Mouse (Mus musculus): Measurements from ENCODE around the gene Disp2.

The Disp2 gene

DNA sequence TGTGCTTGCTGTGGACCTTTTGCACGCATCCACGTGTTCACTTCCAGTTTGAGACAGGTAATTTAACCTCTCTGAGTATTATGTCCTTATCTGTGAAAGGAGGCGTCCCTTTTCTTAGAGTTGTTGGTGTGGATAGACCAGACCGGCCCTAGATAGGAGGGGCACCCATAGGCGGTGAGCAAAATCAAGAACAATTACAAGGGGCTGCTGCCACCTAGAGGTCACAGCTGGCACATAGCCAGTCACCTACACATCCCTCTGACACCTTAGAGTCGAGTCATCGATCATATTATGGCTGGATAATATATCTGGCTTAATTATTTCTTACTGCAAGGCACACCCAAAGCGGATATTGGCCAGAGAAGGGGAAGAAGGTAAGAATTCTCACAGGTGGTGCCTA is 19.7 kb upstream of the Disp2 start:
- peak; percentile 76 for DNase-seq (ENCODE audit: low spot score)

DNA sequence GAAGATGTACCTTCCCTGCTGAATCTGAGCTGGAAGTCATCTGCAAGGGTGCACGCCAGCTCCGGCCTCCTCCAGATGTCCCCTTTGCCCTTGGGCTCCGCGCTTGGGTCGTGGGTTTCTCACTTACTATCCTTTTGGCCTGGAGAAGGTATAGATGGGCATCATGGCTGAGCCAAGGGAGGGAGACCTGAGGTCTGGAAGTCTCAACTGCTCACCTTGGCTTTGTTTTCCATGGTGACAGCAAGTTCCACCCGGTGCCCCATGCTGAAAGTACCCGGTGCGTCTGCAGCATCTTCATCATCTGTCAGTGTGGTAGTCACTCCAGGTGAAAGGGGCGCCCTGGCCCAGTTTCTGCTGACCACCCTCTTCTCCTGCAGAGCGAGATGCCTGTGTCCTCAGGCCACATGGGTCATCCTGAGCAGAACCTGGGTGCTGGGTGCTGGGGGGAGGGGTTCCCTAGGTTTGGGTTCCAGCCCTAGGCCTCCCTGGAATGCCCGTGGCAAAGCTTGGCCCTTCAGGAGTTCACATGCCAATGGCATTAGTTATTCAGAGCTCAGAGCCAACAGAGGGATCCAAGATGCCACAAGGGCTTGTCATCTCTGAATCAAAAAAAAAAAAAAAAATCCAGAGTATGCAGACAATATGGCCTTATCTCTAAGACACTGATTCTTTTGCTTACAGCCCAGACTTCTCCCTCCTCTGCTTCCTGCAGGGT is 19.1 kb upstream of the Disp2 start:
- DNase-seq (ENCODE audit: low spot score) = no peak

DNA sequence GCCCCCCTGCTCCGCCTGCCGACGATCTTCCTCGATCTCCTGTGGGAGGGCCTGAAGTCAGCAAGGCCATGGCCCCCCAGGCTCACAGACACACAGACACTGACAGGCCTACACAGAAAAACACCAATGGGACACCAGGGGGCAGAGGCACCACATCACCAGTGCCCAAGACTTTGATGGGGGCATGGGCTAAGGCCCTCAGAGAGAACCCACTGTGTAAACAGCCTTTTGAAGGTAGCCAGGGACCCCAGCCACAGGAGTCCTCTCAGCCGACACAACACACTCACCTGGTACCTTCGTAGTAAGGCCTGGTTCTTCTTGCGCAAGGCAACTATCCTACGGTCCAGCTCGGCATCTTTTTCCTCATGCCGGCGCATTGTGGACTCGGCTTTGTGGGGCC is 18.2 kb upstream of the Disp2 start:
- no peak for DNase-seq (ENCODE audit: low spot score)

DNA sequence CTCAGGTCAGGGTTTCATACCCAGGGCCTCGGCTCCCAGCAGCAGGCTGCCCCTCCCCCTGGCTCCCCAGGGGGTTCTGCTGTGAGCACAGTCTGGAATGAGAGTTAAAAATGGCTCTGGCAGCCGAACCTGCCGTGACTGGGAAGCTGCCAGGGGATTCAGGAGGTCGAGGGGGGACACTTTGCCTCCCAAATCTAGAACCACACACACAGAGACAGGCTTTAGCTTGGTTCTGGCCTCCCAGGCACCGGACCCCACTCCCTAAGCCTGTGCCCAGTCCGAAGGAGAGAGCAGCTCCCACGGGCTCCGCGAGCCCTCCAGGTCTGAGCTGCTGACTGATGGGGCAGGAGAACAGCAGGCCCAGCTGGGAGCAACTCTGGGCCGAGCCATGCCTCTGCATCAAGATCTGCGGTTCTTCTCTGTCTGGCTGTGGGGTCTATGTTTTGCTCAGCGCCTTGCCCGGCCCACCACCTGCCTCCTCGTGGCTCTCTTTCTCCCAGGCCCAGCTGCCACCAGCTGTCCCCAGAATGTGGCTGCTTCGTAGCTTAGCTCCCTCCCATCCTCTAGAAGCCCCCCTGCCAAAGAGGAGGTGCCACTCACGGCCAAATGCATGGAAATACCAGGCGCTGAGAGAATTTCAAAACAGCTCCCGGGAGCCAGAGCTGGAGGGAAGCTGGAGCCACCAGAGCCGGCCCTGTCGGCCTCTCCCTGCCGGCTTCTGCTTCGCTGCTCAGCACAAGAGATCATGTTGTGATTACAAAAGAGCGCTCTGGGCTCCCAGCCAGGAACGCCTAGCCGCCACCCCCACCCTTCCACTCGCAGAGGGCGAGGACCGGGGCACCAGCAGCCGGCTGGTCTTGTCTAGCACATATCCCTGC is 17.4 kb upstream of the Disp2 start, which contains the start of gene Ccdc9b:
Gene Ccdc9b (minus strand): TSS at position 756 of the 878 bp plus-strand sequence.
- peak; percentile 96 for DNase-seq (ENCODE audit: low spot score)

DNA sequence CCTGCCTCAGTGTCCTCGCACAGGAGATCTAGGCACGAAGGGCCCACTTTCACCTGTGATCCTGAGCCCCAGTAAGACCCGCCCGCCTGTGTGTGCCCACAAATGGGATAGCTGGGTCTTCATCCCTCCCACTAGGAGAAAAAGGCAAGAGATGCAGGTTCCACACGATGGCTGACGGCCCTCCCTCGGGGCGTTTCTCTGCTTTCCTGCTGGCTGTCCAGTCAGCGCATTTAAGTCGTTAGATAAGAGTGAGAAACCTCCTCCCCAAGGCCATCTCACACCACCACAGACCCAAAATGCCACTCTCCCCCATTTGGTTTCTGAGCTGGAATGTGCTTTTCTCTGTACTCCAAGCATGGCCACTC is 16.8 kb upstream of the Disp2 start:
- no peak for DNase-seq (ENCODE audit: low spot score)

DNA sequence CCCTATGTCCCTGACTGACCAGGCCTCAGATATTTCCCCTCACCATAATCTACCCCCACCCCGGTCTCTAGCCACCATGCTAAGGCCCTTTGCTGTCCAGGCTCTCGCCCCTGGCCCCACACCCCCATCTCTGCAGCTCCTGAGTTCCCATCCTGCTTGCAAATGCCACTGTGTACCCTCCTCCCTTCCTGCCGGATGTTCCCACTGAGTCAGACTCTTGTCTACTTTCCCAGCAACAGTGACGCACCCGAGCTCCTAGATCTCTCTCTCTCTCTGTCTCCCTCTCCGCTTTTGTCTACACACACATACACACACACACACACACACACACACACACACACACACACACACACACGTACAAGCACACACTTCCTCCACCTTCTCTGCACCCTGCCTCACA is 16.1 kb upstream of the Disp2 start:
- DNase-seq (ENCODE audit: low spot score) = peak; percentile 83

DNA sequence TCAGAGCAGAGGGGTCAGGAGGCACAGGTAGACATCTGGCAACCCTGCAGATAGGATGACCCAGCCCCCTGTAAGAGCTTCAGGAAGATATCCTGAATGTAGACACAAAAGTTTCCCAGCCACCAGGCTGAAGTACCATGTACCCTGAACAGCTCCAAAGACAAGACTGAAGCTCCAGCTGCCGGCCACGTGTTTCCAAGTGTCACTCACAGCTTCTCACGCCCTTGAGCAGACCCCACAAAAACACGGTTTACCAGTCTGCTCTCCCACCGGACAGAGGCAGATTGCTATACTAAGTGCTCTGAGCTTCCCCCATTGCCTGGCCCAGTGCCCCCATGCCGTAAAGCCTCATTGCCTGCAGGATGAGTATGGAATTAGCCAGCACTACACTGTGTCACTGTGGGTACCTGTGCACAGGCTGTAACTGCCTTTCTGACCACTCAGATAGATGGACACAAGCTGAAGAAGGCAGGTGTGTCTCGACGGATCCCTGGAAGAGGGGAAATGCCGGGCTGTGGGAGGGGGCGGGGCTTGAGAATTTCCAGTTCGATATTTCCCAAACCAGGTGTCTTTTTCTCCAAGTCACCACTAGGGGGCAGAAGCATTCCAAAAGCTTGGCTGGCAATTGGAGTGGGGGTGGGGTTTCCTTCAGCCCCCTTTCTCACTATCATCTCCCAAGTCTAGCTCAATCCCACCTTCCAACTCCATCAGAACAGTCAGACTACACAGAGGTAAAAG is 15.3 kb upstream of the Disp2 start:
- peak; percentile 64 for DNase-seq (ENCODE audit: low spot score)

DNA sequence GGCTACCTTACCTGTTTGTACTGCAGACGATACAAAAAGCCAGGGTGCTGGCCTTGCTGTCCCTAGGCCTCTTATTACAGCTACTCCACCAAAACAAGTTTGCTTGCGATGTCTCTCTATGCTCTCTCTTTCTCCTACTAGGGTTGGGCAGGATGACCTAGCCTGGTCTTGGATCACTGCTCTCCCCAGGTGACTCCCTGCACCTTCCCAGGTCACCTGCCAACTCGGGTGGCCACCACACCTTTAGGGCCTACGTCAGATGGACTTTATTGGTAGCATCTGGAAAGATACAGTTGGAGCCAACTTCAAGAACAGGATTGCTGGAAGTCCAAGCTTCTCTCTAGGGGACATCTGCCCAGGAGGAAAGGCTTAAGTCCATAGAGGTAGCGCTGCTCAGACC is 14.6 kb upstream of the Disp2 start:
- no peak for DNase-seq (ENCODE audit: low spot score)

DNA sequence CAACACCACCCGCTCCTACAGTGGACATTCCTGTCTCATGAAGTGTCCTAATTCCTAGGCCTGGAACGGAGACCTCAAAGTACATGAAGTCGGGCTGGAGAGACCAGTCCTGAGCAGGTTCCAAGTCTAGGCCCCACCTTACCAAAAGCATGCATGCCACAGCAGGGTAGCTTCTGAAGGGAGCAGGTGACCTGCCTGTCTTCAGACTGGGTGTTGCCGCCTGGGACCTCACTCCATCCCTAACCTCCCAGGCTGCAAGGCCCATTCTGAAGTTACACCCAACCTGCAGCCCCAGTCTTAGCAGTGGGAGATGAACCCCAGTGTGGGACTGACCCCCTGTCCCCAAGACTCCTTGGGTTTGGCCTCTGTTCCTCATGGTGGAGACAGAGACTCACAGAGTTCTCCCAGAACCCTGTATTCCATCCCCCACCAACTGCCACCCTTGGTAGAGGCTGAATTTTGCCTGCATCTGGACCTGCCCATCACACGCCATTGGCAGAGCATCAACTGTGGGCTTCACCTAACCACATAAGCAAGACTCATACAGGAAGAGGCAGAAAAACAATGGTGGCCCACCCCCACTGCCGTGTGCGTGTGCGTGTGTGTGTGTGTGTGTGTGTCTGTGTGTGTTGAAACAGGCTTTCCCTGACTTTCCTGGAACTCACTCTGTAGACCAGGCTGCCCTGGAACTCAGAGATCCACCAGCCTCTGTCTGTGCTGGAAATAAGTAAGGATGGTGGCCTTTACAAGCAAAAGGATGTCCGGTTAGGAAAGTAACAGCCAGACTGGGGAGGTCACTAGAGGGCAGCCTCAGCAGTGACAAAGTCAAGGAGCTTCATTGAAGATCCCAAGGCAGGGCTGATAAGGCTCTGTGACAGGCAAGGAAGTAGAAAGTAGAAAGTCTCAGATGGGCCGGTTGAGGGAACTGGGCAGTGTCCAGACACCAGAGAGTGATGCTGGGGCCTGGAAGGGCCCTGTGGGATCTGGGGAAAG is 13.2 kb upstream of the Disp2 start:
- peak; percentile 50 for DNase-seq (ENCODE audit: low spot score)

DNA sequence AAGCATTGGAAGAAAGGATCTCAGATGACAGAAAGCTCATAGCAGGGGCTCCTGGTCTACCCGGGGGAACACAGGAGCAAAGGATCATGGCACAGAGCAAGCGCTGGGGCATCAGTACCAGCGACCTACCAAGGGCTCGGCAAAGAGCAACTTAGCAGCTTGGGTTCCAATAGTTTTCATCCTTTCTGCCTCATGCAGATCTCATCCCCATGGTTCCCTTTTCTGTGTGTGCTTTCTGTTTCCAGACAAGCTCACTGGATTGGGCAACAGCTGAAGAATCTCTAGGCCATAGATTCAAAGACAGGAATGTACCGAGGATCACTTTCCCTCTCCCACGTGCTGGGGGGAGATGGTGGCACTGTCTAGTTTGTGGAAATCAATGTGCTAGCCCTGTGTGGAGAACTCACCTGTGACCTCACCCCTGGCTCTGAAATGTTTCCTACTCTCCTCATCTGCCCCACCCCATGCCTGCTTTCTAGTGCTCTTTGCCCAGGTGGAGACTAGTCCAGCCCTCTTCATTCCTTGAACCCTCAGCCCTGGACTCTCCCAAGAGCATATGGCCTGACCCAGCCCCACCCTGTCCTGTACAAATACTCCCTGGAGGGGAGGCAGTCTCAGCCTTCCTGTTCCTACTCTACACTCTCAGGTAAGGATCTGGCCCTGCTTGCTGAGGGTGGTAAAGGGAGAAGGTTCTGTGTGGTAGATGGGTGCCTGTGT is 7.2 kb upstream of the Disp2 start, which contains the start of gene Phgr1:
Gene Phgr1 (plus strand): TSS at position 612 of the 717 bp plus-strand sequence.
- DNase-seq (ENCODE audit: low spot score) = no peak

DNA sequence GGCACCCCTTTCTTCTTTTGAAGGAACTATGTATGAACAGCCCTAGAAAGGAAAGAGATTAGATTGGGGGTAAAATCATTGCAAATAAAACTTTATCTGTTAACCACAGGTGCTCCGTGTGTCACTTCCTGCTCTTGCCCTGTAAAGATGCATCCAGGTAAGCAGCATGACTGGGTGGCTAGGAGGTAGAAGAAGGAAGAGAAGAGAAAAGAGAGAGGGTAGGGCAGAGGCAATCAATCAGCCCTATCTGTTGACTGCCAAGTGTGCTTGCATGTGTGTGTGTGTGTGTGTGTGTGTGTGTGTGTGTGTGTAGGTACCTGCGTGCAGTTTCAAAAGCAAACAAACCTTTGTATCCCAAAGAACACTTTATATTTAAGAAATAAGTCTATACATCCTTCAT is 5.0 kb upstream of the Disp2 start:
- DNase-seq (ENCODE audit: low spot score) = no peak

DNA sequence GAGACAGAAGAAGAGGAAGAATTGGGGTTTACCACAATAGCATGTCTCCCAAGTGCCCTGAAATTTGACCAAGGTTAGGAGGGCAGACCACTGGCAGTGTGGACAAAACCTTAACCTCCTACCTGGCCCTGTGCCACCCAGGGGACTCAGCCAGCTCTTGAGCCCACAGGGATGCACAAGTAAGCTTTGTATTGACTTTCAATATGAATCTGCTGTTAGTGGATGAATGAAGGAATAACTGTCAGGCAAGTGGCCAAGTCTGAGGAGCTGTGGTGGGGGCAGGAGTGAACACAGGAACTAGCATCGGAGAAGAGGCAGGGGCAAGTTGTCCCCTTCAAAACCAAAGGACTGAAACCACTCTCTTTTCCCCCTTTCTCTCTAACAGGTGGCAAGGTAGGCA is 4.1 kb upstream of the Disp2 start:
- no peak for DNase-seq (ENCODE audit: low spot score)

DNA sequence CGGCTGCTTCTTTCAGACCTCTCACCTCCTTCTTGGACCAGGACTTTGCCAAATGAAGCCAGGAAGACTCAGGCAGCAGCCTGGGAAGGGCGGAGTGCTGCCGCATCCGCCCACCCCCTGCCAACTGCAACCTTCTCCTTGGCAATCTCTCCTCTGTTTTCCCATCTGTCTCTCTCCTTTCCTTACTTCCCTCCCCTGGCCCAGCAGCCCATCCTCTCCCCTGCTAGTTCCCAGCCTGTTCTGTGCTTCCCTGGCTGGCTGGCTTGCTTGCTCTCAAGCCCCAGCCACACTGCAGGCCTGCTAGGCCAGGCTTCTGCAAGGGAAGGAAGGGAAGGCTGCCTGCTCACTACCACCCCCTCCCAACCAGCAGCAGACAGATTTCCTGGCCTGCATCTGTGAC is 3.7 kb upstream of the Disp2 start:
- no peak for DNase-seq (ENCODE audit: low spot score)

DNA sequence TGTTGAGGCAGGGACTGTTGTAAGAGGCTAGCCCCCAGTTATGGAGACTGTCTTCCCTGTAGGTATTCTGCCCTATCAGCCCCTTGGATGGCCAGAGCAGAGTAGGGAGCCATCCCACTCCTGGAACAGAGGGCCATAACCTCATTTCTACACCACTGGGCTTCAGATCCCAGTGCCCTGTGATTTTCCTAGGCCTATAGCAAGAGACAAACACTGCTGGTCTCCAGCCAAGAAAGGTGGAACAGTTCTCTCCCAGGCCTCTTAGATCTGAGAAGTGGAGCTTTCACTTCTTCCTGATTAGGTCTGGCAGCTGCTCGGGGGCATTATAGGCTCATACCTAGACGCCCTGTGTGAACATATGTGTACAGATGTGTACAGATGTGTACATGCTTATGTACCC is 3.2 kb upstream of the Disp2 start:
- no peak for DNase-seq (ENCODE audit: low spot score)

DNA sequence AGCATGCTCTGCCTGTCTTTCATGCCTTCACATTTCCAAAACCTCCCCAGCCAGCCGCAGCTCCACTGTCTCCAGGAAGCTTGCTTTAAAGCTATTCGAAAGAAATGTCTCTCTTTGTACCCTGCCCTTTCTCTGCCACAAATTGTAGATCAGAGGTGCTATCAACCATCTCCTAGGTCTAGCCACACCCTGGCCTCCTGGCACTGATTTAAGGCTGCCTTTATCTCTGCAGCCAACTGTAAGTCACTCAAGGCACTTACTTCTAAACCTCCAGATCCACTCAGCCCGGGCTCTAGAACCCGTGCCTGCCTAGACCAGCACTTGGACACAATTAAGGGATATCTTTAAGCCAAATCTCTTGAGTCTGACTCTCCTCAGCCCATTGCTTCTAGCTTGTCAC is 1.1 kb upstream of the Disp2 start:
- DNase-seq (ENCODE audit: low spot score) = no peak

DNA sequence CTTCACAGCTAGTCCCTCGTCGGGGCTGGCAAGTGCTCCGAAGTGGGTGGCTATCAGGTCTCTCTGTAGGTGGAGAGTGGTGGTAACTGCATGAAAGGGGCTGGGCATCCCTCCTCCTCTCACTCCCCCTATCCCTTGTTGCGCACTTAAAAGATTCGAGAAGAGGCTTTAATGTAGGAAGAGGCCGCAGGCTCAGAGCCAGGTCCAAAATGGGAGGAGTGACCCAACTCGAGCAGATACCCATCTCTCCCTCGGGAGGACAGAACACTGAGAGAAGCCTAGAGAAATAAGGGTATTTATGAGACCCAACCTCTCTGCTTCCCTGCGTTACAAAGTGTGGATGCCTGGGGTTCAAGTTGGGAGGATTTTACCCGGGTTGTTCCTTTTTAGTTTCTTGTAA is 454 bp upstream of the Disp2 start:
- no peak for DNase-seq (ENCODE audit: low spot score)

DNA sequence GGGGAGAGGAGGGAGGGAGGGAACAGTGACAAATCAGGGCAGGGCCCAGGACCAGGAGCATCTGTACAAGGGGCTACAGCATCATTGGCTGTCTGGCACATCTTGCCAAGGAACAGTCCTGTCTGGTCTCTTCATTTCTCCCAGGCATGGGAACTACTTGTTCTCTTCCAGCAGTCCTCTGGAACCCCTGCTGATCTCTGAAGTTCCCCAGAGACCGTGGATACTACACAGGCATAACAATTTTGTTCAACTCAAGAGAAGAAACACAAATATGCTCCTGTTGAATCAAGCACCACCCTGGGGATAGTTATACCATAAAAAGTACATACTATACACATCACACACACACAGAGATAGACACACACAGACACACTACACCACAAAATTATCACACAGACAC is 1.6 kb downstream of the Disp2 start:
- no peak for DNase-seq (ENCODE audit: low spot score)

DNA sequence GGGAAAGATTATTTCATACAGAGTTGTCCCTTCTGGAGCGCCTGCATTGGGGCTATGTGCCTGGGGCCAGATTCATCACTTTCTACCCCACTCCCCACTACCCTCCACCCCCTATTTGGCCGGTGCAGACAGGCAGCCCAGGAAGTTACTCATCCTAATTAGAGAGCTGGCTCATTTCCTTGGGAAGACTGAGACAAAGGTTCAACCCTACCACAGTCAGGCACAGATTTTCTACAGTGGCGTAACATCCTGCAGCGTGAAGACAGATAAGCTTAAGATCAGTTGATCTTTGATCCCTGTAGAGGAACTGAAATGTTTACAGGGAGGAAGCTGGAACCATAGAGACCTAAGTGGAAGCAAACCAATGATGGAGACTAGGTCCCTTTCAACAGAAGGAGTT is 2.8 kb downstream of the Disp2 start:
- no peak for DNase-seq (ENCODE audit: low spot score)

DNA sequence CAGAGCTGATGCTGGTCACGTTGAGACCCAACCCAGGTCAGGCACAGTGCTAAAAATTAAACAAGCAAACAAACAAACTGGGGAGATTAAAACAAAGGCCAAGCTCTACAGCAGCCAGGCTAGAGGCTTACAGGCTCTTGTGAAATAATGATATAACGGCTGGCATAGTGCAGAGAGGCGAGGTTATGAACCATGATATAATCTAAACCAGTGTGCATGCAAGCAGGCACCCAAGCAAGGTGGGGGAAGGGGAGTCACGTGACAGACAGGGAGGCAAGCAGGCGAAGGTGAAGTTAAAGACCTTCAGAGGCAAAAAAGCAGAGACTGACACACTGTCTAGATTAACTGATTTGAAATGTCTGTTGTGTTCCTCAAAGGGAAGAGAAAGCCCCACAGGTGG is 3.6 kb downstream of the Disp2 start:
- DNase-seq (ENCODE audit: low spot score) = no peak

DNA sequence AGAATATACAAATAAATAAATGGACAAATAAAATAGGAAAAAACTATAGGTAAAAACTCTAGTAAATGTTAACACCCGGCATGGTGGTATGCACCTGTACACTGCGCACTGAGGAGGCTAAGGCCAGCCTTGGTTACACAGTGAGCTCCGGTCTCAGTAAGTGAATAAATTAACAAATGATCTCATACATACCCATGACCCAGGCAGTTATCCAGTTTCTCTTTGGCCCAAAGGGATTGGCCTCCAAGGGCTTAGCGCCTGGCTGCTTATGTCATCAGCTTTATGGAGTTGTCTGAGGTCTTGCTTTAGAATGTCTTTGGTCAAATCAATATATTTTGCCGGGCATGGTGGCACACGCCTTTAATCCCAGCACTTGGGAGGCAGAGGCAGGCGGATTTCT is 4.1 kb downstream of the Disp2 start:
- no peak for DNase-seq (ENCODE audit: low spot score)

DNA sequence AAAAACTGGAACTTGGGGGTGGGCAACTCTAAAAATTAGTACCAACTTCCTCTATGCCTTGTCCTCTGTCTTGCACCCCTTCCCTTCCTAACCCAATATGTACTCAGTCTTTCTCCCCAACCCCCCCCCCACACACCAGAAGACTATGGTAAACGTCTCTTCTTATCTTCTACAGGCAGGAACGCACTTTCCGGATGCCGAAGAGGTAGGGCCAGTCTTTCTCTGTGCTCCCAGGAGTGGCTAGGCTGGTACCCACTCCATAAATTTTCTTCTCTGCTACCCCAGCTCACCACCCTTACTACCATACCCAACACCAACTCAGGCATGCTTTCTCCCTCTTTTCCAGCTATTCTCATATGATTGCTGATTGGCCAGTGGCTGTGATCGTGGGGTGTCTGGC is 7.0 kb downstream of the Disp2 start:
- no peak for DNase-seq (ENCODE audit: low spot score)
